Mouse (Mus musculus): ENCODE data around the gene Naa80.

DNA sequence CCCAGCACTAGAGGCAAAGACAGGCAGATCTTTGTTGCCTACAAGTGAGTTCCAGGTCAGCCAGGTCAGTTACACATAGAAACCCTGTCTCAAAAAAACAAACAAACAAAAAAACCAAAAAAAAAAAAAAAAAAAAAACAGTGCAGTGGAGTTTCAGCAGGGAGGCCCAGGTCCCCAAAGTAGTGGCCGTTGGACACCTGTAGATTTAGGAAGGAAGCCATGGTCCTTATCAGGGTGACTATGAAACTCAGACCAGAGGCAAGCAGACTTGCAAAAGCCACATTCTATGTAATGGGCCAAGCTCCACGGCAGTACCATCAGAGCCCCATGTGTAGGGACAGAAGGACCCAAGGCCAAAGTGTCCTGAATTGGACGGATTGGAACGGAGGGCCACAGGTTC, 2.9 kb downstream of the Naa80 start:
- no peak for TF ChIP-seq POLR2A (IDR thresholded peaks at IDR 0.05; ENCODE audit: borderline replicate concordance, insufficient read depth, low read length)
- TF ChIP-seq CTCF (IDR thresholded peaks at IDR 0.05; ENCODE audit: borderline replicate concordance, insufficient read depth, low read depth, low read length) = no peak
